Mouse (Mus musculus) small intestine, adult 2 months (tissue): ENCODE measurements around the gene Rapgef5.

Experiments used
- CTCF ChIP-seq: fragments of 200-500 bp; IDR thresholded peaks from 2 replicates; pipeline ENCODE4 v1.5.1; 2012; ENCODE audit warnings: low read depth, mild to moderate bottlenecking, control low read depth, inconsistent platforms, low read length, moderate library complexity, mixed read lengths; ENCODE audit not compliant: insufficient replicate concordance, insufficient read length; ENCODE audit errors: extremely low read depth
- POLR2A ChIP-seq: fragments of 200-500 bp; IDR thresholded peaks from 2 replicates; pipeline ENCODE4 v1.6.1; 2012; ENCODE audit warnings: low read depth, mild to moderate bottlenecking, control low read depth, inconsistent platforms, low read length, moderate library complexity

DNA sequence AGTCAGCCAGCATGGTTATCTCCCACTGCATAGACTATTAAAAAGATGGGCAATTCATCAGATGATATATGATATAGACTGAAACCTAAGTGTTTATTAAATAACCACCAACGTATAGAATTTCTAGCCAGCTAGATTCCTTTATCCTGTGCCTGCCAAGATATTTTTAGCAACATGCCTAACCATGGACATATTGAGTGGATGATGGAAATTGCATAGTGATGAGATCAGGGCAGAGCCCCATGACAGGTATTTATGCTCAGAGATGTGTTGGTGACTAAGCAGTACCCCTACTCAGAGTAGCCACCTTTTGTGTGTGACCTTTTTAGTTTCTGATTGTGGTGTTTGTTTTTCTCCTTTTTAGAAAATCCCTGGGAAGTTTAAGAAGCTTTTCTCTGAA is 226.2 kb downstream of the Rapgef5 start:
- TF ChIP-seq POLR2A = no peak
- no peak for TF ChIP-seq CTCF
